Mouse (Mus musculus) embryonic fibroblast, embryonic 13.5 days (primary cell): ENCODE results near the gene Rora. TPM values are rescaled to one million over a fixed set of nuclear protein-coding genes. Genes with fewer than 3 reads are reported as not detected.

ENCODE experiments used
- H3K27ac ChIP-seq: 2 replicates; pipeline ENCODE4 v1.5.1; 2012; ENCODE audit warnings: low read length, control low read depth, inconsistent platforms; ENCODE audit not compliant: insufficient read depth
- H3K4me1 ChIP-seq: 2 replicates; pipeline ENCODE4 v1.6.1; 2011; ENCODE audit warnings: low read length; ENCODE audit not compliant: control insufficient read depth, insufficient read depth
- H3K4me3 ChIP-seq: 2 replicates; pipeline ENCODE4 v1.5.1; 2011; ENCODE audit warnings: mild to moderate bottlenecking, control low read depth, low read length; ENCODE audit not compliant: insufficient read depth
- CTCF ChIP-seq: IDR thresholded peaks from 2 replicates; pipeline ENCODE4 v1.5.1; 2011; ENCODE audit warnings: mild to moderate bottlenecking, control low read depth, low read length, moderate library complexity, borderline replicate concordance; ENCODE audit not compliant: insufficient read depth
- POLR2A ChIP-seq: IDR thresholded peaks from 2 replicates; pipeline ENCODE4 v1.6.1; 2011; ENCODE audit warnings: low read depth, mild to moderate bottlenecking, control low read depth, low read length, moderate library complexity
- polyA plus RNA-seq: library from polyadenylated mRNA; stranded (reverse); fragments of >200 nt; gene quantifications from 2 replicates; pipeline ENCODE4 v1.2.4, GENCODE M21; 2011; ENCODE audit warnings: low read depth; ENCODE audit not compliant: missing spikeins, insufficient read length

The Rora gene
- polyA plus RNA-seq, 1 experiment, result 11.2 TPM

GRCm38 (mm10) chr9:69394234-69394633 is 740.6 kb downstream of the Rora start:
- H3K4me1 ChIP-seq, result no peaks in the 10 kb centered on the region
- H3K27ac ChIP-seq, result no peak overlapping the region
- TF ChIP-seq CTCF, result no peak
- TF ChIP-seq POLR2A, result no peak
- H3K4me3 ChIP-seq, result no peak overlapping the region

GRCm38 (mm10) chr9:69397432-69397759 is 743.8 kb downstream of the Rora start:
- H3K4me3 ChIP-seq, result peak overlapping the region; percentile 96
- TF ChIP-seq POLR2A, result no peak
- no peak for TF ChIP-seq CTCF
- H3K27ac ChIP-seq, result no peak overlapping the region
- H3K4me1 ChIP-seq, result no peaks in the 10 kb centered on the region

- TF ChIP-seq POLR2A (peak; percentile 61), CTCF (no peak)
- H3K4me3 ChIP-seq, result peak within 1 kb of the TSS; percentile 96
- H3K4me1 ChIP-seq, result no peaks in the 10 kb centered on the region
- H3K27ac ChIP-seq, result peak within 1 kb of the TSS; percentile 56
Observed at GRCm38 (mm10) chr9:69397760-69398452, 744.3 kb downstream of the Rora start, which contains the start of gene Ice2. Gene Ice2, plus strand, starts transcription at chr9:69397906.

- Histone ChIP-seq H3K27ac (no peak overlapping the region), H3K4me1 (no peaks in the 10 kb centered on the region)
Observed at GRCm38 (mm10) chr9:69398453-69398850, 744.9 kb downstream of the Rora start.

GRCm38 (mm10) chr9:69404671-69405070 is 751.1 kb downstream of the Rora start:
- Histone ChIP-seq H3K4me3 (no peak overlapping the region), H3K4me1 (no peaks in the 10 kb centered on the region; the same call in 1 of the 2 replicates), H3K27ac (no peak overlapping the region)
- no peak for TF ChIP-seq POLR2A
- TF ChIP-seq CTCF, result no peak

More at GRCm38 (mm10) chr9:69398453-69398850, 744.9 kb downstream of the Rora start:
- peak overlapping the region; percentile 96 for H3K4me3 ChIP-seq
- TF ChIP-seq POLR2A, result no peak
- TF ChIP-seq CTCF, result no peak

- Histone ChIP-seq H3K4me1 (no peaks in the 10 kb centered on the region), H3K4me3 (no peak overlapping the region), H3K27ac (no peak overlapping the region)
- TF ChIP-seq POLR2A (no peak), CTCF (no peak)
Observed at GRCm38 (mm10) chr9:69419476-69419875, 765.9 kb downstream of the Rora start.

- Histone ChIP-seq H3K27ac (peak overlapping the region; percentile 97; the same call in 1 of the 2 replicates), H3K4me3 (no peak overlapping the region), H3K4me1 (peaks cover 7% of the 10 kb centered on the region)
- TF ChIP-seq CTCF, result no peak
- TF ChIP-seq POLR2A, result no peak
Observed at GRCm38 (mm10) chr9:69430531-69430930, 776.9 kb downstream of the Rora start.

- no peak for TF ChIP-seq POLR2A
- TF ChIP-seq CTCF, result no peak
- no peak overlapping the region for H3K4me3 ChIP-seq
- H3K27ac ChIP-seq, result peak overlapping the region; percentile 97
- H3K4me1 ChIP-seq, result peaks cover 7% of the 10 kb centered on the region
Observed at GRCm38 (mm10) chr9:69431863-69432555, 778.4 kb downstream of the Rora start.

GRCm38 (mm10) chr9:69435194-69435593 is 781.6 kb downstream of the Rora start:
- H3K4me3 ChIP-seq, result no peak overlapping the region
- TF ChIP-seq POLR2A (no peak), CTCF (no peak)
- peaks cover 7% of the 10 kb centered on the region for H3K4me1 ChIP-seq
- H3K27ac ChIP-seq, result no peak overlapping the region

- no peak overlapping the region for H3K27ac ChIP-seq
Observed at GRCm38 (mm10) chr9:69435662-69436061, 782.1 kb downstream of the Rora start.

More at GRCm38 (mm10) chr9:69435662-69436061, 782.1 kb downstream of the Rora start:
- H3K4me3 ChIP-seq, result no peak overlapping the region
- peaks cover 7% of the 10 kb centered on the region for H3K4me1 ChIP-seq
- no peak for TF ChIP-seq POLR2A
- TF ChIP-seq CTCF, result no peak
